Mouse (Mus musculus) cerebellum, postnatal 14 days (tissue): ENCODE data around the gene Sumo1.

ENCODE experiments used
- DNase-seq, 2 experiments: peaks; one replicate each; pipeline ENCODE4 v3.0.0; 2021; ENCODE audit warnings: mixed read lengths in 2 of 2

Gene Sumo1

DNA sequence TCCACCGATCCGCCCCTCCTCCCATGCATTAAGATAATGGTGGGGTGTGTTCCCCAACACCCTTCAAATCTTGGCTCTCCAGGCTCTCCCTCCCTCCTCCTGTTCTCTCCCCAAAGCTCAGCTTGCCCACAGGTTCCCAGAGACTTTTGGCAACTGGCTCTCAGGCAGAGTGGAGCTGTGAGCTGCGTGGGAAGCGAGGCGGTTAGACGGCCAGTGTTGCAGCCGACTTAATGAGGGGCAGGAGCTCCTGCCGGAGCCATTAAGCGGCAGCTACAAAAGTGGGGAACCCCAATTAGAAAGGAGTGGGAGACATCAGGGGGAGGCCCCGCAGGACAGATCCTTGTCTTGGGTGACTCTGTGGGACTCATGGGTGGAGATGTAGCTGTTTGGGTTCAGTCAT is 78.3 kb downstream of the Sumo1 start:
- no peak for DNase-seq

DNA sequence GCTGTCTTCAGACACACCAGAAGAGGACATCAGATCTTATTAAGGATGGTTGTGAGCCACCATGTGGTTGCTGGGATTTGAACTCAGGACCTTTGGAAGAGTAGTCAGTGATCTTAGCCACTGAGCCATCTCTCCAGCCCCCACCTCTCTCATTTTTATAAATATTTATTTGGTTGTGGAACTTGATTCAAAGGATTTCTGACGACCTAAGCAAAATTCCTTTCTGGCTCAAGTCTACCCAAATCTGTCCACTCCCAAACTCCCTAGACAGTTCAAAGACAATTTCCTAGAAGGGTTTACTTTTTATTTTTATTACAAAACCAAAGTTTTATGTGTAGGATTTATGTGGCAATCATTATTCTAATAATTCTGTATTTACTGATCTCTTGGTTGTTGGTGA is 81.4 kb downstream of the Sumo1 start:
- DNase-seq: no peak

DNA sequence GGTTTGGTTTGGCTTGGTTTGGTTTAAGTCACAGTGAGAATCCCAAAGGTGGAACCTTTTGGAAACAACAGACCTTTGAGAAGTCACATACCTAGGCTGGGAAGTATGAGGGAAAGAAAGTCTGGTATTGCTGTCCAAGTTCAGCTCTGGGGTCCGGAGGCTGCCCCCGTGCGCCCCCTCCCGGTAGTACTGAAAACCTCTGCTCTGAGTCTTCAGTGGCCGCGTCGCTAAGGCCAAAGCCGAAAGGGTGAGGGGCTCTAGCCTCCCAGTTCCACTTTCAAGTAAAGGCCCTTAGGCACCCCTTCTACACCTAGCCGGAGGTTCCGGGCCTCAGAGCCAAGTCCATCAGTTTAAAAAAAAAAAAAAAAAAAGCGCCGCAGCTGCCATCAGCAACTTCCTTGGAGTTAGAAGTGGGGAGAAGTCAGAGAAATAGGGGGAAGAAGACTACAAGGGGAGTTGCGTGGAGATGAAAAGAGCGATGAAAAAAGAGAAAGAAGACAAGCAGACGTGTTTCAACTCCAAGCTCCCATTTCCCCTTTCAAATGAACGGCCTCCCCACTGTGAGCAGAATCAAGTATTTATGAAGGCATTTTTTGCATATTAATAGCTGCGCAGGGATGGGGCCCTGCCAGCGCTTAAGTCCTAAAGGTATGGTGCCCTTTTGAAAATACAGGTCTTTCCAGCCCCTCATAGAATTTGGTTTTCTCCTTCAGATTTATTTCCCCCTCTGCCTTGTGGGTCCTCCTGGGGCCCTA is 85.8 kb downstream of the Sumo1 start:
- peak; percentile 89 to 91 for DNase-seq

DNA sequence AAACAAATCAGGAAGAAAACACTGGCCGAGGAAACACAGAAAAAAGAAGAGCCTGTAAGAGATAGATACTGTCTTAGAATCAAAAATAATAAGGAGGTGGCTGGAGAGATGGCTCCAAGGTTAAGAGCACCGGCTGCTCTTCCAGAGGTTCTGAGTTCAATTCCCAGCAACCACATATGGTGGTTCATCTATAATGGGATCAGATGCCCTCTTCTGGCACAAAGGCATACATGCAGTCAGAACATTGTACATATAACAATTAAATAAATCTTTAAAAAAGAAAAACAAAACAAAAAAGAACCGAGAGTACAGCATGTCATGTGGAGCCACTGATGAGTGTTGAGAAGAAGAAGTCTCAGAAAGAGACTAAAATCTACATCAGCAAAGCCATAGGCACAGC is 89.8 kb downstream of the Sumo1 start:
- DNase-seq: no peak

DNA sequence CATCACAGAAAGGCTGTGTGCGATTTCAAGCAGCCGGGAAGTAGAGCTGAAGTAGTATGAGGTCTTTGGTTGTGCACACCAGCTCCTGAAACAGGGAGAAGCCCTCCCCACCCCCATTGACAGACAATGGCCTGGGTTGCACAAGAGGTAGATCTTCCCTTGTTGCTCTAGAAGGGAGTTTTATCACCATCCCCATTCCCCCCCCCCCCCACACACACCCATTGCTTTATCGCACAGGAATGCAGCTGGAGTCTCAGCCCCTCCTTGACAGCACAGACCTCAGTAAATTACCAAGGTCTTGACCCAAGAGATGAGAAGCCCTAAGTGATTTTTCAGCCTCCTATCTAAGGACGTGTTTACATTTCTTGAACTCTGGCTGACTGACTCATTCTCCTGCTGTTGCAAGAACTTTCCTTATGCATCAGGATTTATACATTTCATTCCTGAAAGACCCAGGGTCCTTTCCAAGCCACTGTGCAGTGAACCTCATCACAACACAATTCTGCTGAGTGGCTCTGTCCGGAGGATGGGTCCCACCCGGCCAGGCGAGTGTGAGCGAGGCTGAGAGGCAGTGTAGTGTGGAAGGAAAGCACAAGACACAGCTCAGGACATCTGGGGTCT is 90.4 kb downstream of the Sumo1 start:
- DNase-seq: no peak

DNA sequence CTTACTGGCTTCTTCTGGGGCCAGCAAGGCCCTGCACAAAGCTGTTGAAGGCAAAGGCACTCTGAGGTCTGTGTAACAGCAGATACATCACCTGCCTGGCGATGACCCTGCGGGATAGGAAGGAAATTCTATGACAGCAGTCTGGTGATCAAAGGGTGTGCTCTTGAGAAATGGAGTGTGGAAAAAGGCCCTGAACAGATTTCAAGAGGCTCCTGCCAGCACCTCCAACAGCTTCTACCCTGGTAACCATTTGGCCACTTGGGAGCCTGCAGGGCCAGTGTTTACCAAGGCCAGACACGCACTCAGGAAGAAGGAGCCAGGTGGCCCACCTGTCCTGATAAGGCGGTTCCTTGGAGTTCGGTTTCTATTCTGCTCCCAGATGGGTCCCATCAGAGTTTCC is 91.3 kb downstream of the Sumo1 start:
- DNase-seq: peak; percentile 24 to 66

DNA sequence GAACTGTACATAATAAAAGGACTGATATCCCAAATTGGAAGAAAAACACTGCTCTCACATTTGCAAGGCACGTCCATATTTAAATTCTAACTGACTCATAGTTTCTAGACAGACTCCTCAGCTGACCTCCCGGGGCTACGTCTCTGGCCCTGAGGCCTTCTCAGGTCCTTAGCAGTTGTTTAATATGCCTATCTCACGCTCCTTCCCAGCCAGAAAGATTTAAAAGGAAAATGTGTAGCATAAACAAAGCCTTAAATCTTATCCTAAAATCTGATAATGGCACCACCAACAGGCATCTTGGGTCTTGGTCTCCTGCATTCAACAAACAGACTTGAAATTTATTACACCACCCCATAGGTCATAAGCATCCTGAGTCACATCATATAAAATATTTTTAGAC is 91.9 kb downstream of the Sumo1 start:
- no peak for DNase-seq

DNA sequence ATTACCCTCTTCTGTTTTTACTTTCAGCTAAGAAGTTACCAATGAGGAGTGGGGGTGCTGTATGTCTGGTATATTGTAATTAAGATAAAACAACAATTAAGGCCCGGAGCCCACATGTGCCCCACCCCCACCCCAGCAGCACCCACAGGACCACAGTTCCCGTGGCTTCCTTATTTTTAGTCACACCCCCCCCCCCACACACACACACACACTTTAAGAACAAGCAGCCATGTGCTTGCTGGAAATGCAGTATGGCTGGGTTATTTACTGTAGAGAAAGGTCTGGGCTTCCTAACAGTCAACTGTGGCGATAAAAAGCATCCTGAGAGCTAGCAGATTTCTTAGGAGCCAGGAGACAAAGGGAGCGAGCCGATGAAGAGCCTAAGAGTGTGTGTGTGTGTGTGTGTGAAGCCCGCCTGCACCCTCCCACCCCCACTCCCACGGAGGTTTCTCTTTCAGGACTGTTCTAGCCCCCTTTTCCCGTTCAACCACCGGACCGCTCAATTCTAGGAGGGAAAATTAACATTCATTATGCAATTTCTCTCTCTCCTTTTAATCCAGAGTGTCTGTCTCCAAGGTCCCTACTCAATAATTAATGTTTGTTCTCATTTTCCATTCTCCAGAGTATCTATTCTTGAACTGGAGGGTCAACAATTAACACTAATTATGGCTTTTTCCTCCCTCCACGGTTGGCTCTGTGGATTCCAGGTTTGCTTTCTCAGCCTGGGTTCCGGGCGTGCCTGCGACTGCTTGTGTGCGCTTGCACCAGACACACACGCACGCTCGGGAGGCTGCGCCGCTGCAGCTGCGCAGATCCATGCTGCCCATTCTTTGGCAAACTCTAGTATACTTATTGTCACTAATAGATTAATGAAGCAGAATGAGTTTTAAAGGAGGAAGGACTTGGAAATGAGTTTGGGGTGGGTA is 96.1 kb downstream of the Sumo1 start:
- peak; percentile 31 to 43 for DNase-seq

DNA sequence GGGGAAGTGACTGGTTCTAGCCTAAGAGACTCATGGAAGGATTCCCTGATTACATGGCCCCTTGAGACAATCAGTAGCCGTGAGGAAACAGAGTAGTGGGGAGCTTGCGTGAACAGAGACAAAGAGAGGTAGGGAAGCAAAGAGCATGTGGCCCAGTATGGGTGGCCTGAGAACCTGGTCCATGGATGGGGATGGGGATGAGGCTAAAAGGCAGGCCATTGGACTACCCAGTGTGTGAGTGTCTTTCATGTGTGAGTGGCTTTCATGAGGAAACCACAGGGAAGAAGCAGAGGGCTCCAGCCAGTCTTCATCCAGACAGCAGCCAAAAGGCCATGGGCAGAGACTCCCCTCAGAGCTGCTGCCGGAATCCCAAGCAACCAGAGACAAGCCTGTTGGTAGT is 96.8 kb downstream of the Sumo1 start:
- no peak for DNase-seq

DNA sequence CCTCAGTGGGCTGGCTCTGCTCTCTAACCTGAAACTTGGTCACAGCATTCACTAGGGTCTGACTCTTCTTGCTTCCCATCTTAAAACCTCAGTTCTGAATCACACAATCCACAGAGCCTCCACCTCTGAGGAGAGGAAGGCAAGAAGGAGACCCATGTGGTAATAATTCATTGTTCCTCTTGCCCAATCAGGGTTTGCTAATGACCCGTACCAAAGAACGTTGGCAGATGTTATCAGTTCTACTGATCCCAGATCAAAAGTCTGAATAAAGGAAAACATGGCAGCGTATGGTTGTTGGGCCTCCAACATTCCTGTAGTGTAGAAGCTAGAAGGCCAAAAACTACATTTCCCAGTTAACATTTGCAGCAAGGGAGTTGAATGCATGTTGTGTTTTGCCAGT is 99.1 kb downstream of the Sumo1 start:
- DNase-seq: no peak

DNA sequence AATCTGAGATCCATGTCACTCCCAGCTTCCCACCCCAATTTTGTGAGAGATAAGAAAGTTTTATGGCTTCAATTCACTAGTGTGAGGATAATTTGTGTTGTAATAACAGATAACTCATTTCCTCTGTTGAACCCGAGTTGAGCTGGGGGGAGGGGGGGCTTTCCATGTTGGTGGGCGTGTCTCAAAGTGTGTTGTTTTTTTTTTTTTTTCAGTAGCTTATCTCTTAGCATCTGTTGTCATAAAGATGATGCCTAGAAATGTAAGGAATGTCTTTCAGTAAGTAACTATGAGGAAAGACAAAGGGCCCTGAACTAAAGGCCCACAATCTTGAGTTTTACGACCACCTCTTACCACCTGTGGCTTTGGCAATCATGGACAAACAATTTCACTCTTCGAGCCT is 99.9 kb downstream of the Sumo1 start:
- DNase-seq: no peak

DNA sequence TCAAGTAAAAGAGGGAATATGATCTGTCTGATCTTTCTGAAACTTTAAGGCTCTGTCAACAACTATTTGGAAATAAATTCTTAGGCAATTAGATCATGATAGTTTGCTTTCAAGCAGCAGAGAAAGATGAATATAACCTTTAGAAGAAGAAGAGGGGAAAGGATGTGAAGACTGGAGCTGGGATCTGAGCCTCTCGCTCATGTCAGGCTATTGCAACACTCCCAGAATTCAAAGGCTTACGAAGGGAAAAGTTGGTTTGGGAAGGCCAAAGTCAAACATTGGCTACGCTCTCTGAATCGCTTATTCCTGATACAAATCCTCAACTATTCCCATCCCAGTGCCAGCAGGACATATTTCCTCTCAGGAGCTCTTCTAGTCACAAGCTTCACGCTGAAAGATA is 101.3 kb downstream of the Sumo1 start:
- DNase-seq: no peak

DNA sequence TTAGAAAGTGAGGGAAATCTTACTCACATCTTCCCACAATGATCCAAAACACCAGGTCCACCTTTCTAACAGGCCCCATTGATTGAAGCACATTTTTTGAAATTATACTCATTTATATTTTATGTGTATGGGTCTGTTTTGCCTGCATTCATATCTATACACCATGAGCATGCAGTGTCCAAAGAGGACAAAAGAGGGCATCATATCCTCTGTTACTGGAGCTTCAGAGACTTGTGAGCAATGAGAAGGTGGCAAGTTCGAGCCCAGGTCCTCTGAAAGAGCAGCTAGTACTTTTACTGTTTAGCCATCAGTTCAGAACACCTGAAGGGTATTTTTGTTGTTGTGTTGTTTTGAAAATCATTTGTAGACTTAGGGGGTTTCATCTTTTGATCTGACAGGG is 102.4 kb downstream of the Sumo1 start:
- no peak for DNase-seq

DNA sequence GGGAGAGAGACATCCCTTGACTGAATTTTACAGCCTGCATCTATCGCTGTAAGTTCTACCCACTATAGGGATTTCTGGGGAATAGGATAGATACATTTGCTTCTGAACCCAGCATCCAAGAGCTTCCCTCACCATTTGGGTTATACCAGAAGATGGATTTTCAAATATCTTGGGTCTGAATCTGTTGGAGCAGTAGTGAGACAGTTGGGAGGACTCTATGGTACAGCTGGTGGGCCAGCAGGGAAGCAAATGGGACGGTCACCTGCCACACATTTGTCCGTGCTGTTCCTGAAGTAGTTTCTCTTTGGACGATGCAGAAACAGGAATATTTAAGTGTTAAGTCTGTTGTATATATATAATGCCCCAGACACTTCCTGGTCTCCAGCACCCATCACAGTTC is 103.1 kb downstream of the Sumo1 start:
- DNase-seq: peak; percentile 61 to 71

DNA sequence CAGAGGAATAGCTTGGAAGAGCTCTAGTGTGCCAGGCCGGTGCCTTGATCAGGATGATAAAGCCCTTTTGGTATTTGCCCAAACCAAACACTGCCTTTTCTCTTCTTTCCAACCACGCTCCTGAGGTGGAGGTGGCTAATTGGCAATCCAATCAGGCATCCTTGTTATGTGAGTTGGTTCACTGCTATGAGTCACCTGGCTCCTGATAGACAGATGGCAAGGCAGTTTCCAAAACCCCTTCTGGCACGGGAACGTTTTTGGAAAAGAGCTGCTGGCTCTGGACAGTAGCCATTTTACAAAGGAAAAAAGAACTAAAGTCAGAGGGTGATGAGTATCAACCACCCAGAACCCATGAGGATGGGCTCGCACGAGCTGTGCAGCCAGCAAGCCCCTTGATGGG is 103.7 kb downstream of the Sumo1 start:
- peak; percentile 82 to 88 for DNase-seq

DNA sequence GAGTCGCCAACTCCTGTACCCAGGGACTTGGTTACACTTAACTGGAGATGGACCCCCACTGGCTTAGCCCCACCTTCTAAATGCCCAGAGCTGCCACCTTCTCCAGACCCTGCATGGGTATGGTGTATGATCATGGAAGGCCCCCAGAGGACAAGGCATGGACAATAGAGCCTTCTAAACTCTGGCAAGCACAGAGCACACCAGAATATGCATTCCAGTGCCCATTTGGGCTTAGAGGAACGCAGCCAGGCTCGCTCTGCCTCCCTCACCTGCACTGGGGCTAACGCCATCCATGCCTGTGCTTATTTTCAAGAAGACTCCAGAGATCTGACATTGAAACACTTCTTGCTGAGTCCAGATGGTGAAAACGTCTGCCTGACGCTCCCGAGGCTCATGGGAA is 104.4 kb downstream of the Sumo1 start:
- peak in 1 of 2 experiments; percentile 44 for DNase-seq

DNA sequence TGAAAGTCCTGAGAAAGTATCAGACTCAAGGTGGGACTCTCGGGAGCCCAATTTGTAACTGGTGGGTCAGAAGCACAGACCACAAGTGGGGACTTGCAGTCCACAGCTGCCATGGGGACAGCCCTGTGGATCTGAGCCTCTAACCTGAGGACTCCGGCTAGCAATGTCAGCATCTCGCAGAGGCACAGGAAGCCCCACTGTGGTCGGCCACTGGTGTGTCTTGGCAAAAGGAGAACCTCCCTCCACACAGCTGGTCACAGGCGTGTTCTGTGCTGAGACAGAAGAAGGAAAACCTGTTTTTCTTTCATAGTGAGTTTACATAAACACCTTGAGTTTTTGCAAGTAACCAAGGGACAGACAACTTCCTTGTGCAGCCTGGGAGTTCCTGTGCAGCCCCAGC is 104.8 kb downstream of the Sumo1 start:
- no peak for DNase-seq

DNA sequence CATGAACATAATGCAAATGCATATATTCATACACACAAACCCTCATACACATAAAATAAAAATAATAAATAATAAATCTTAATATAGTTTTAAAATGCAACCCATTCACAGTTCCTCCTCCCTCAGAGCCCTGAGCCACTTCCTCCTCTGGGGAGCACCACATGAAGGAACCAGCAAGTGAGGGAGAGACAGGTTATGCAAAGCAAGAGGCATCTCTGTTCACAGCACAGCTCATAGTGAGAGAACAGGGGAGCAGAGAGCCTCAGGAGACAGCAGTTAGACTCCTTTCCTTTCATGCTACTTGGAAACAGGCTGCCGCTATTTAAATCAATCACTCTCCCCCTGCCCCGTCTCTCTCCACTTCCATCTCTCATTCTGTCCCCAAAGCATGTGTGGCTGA is 107.1 kb downstream of the Sumo1 start:
- no peak for DNase-seq

DNA sequence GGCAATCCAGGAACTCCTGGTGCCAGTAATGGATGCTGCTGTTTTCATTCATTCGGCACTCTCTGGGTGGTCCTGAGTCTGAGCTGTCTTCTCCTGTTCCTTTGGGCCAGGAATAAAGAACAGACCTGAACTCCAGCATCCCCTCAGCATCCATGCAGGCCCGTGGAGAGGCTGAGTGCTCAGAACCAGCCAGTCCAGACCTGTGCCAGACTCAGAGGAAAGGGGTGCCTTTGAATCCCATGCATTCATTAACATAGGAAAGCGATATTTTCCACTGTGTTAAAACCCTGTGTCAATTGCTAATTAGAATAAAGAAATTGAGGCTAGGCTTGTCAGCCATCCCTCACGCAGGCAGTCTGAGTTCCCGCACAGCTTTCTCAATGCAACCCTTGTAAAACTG is 116.9 kb downstream of the Sumo1 start:
- DNase-seq: no peak

DNA sequence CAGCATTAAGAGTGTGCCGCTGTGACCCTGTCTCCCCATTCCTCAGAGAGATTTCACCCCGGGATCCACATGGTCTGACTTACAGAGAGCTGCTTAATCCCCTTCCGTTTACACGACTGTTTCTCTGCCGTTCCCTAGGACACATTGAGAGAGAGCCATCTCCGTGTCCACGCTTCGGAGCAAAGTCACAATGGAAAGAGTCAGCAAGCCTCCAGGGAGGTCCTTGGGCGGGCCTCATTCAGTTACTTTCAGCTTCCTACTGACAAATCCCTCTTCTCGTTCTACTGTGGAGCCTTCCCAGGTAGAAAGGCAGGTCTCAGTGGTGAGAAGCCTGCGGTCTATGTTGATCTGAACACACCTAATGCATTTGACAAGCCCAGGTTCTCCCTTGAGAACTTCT is 119.6 kb downstream of the Sumo1 start:
- DNase-seq: no peak

DNA sequence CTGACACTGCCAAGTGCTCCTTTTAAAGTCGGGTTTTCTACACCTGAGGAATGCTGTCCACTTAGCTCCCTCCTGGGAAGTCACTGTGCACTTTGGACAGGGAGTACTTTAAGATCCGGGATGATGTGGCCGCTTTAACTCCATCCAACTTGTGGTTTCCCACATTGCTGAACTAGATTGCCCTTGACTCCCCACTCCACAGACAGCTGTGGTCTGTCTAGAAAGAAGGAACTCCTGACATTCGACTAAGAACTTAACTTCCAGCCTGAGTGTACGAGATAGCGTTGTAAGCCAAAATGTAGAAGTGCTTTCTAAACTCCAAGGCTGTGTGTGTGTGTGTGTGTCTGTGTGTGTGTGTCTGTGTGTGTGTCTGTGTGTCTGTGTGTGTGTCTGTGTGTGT is 120.4 kb downstream of the Sumo1 start:
- DNase-seq: no peak

DNA sequence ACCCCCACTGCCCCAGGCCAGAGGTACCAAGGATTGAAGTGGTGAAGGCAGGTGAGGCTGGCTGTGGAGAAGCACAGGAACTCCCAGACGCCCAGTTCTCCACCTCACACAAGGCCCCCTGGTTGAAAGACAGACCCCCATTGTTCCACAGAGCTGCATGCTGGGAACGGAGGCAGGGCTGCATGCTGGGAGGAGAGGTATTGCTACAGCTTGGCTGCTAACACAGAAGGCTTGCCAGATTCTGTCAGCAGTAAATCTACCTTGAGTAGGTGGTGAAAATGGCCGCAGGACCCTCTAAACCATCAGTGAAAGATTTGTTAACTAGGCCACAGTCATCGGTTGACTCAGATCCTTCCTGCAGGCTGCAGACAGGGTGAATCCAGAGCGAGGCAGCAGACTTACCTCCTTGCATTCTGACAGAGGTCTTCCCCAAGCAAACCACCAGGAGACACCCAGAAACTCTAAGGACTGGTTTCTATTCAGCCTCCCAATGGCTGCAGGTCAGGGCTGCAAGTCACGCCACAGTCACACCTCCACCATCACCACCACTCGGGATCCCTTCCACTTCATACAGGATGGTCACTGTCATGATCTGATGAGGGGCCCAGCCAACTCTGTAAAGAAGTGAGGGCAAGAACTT is 121.5 kb downstream of the Sumo1 start:
- DNase-seq: no peak

DNA sequence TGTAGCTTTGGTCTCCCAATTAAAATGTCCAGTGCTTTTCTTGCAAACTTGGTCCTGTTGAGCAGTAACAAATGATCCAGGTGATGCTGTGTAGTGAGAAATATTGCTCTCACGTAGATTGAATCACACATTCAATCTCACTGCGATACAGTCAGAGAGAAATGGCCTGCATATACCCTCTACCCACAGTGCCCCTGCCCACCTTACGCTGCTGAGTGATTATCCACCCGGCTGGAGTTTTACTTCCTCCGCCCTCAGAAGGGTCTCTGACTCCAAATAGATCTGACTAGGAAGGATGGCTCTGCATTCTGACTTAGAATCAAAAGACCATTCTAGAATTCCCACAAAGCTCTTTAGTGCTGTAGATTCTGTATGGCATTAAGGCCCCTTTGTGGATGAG is 122.1 kb downstream of the Sumo1 start:
- no peak for DNase-seq
